Mouse (Mus musculus): ENCODE measurements around the gene Nup98. TPM values are rescaled to one million over a fixed set of nuclear protein-coding genes. Genes with fewer than 3 reads are reported as not detected.

The Nup98 gene
- polyA plus RNA-seq, 1 experiment from 2014 or later, result 16.9 TPM

GRCm38 (mm10) chr7:102113151-102113729, 96.7 kb downstream of the Nup98 start:
- Histone ChIP-seq H3K4me3 (replicated peaks) (no peak overlapping the region), H3K4me1 (replicated peaks) (peaks cover 7% of the 10 kb centered on the region; the same call in 1 of the 2 replicates), H3K9ac (no peak overlapping the region), H3K9me3 (replicated peaks) (no peaks in the 10 kb centered on the region), H3K4me2 (no peak overlapping the region), H3K27ac (no peak overlapping the region), H3K36me3 (peaks cover 4% of the 10 kb centered on the region; the same call in 1 of the 2 replicates), H3K27me3 (no peaks in the 10 kb centered on the region)
- 73% methylated on average over 45 of the region's 45 CpGs for WGBS (ENCODE audit: insufficient replicate concordance)
- ATAC-seq (ENCODE audit: low read depth) (no peak), DNase-seq (no peak)

DNA sequence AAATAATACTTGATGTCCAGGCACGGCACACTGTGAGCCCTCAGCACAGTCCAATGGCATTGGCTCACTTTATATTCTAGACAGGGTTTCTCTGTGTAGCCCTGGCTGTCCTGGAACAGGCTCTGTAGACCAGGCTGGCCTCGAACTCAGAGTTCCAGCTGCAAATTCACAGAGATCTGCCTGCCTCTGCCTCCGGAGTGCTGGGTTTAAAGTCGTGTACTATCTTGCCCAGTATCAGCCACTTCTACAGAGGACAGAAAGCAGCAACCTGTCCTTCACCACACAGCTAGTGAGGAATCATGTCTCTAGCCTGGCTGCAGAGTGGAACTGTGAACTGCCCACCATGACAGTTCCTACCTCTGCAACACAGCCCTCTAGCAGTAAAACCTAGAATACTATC, 100.2 kb downstream of the Nup98 start:
- peaks cover 11% of the 10 kb centered on the region for H3K4me1 ChIP-seq (replicated peaks)
- DNase-seq (no peak), ATAC-seq (ENCODE audit: low read depth) (no peak)
- no peak overlapping the region for H3K4me3 ChIP-seq (replicated peaks)
- WGBS (ENCODE audit: insufficient replicate concordance), result 59% methylated on average over 4 of the region's 4 CpGs
- H3K9me3 ChIP-seq (replicated peaks), result no peaks in the 10 kb centered on the region
- no peaks in the 10 kb centered on the region for H3K27me3 ChIP-seq
- no peak overlapping the region for H3K9ac ChIP-seq
- no peak overlapping the region; the same call in 1 of the 2 replicates for H3K27ac ChIP-seq
- no peak overlapping the region for H3K4me2 ChIP-seq
- H3K36me3 ChIP-seq, result no peaks in the 10 kb centered on the region

DNA sequence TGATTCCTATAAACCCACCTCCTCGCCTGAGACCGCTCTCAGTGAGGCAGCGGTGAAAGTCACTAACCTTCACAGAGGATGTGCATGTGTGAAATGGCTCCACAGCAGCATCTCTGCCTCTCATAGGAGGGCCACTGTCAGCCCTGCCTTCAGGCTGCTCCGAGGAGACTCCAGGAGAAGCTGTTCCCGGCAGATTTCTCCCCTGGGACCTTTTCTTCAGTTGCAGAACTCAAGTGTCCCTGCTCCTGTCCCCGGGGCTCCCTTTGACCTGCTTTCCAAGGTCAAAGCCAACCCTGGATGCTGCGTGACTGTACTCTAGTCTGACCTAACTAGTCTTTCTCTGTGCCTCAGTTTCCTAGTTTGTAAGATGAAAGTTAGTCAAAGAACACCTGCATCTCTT, 100.8 kb downstream of the Nup98 start, which contains the start of gene Art5:
Gene Art5, minus strand, starts transcription at position 319 of the 400 bp plus-strand sequence.
- no peaks in the 10 kb centered on the region for H3K9me3 ChIP-seq (replicated peaks)
- DNase-seq, result no peak
- H3K36me3 ChIP-seq, result no peaks in the 10 kb centered on the region
- H3K4me1 ChIP-seq (replicated peaks), result peaks cover 13% of the 10 kb centered on the region
- no peak within 1 kb of the TSS for H3K4me3 ChIP-seq (replicated peaks)
- no peak for ATAC-seq (ENCODE audit: low read depth)
- H3K9ac ChIP-seq, result no peak within 1 kb of the TSS
- no peak within 1 kb of the TSS for H3K4me2 ChIP-seq
- no peaks in the 10 kb centered on the region for H3K27me3 ChIP-seq
- H3K27ac ChIP-seq, result no peak within 1 kb of the TSS; the same call in 1 of the 2 replicates
- WGBS (ENCODE audit: insufficient replicate concordance), result 71% methylated on average over 7 of the region's 7 CpGs

DNA sequence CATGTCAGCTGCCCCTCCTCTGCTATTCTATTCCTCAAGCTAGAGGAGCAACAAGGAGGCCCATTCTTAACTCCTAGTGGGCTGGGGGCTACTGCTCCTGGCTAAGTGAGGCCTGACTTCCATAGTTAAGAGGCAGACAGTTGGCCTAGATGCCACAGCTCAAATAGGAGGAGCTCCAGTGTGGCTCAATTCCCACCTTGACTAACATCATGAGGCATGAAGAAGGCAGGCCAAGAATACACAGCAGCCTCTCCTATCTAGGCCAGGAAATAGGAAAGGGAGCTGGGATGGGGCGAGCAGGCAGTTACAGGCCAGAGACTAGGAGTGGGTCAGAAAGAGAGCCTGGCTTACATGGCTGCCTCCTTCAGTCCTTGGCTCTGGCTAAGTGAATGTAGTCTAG, 101.8 kb downstream of the Nup98 start:
- H3K4me3 ChIP-seq (replicated peaks), result no peak overlapping the region
- no peaks in the 10 kb centered on the region for H3K36me3 ChIP-seq
- DNase-seq (no peak), ATAC-seq (ENCODE audit: low read depth) (no peak)
- H3K27me3 ChIP-seq, result no peaks in the 10 kb centered on the region
- no peak overlapping the region for H3K9ac ChIP-seq
- no peaks in the 10 kb centered on the region for H3K9me3 ChIP-seq (replicated peaks)
- no peak overlapping the region for H3K4me2 ChIP-seq
- peaks cover 15% of the 10 kb centered on the region for H3K4me1 ChIP-seq (replicated peaks)
- WGBS (ENCODE audit: insufficient replicate concordance), result 63% methylated on average over 1 of the region's 1 CpGs
- no peak overlapping the region for H3K27ac ChIP-seq

GRCm38 (mm10) chr7:102106700-102107141, 103.3 kb downstream of the Nup98 start:
- peaks cover 27% of the 10 kb centered on the region for H3K4me1 ChIP-seq (replicated peaks)
- H3K9me3 ChIP-seq (replicated peaks), result no peaks in the 10 kb centered on the region
- peak overlapping the region; percentile 61 for H3K4me2 ChIP-seq
- no peaks in the 10 kb centered on the region for H3K36me3 ChIP-seq
- peak overlapping the region; percentile 33 for H3K9ac ChIP-seq
- DNase-seq (no peak), ATAC-seq (ENCODE audit: low read depth) (no peak)
- WGBS (ENCODE audit: insufficient replicate concordance), result 21% methylated on average over 23 of the region's 23 CpGs
- H3K27me3 ChIP-seq, result no peaks in the 10 kb centered on the region
- peak overlapping the region; percentile 32 for H3K4me3 ChIP-seq (replicated peaks)
- H3K27ac ChIP-seq, result no peak overlapping the region

DNA sequence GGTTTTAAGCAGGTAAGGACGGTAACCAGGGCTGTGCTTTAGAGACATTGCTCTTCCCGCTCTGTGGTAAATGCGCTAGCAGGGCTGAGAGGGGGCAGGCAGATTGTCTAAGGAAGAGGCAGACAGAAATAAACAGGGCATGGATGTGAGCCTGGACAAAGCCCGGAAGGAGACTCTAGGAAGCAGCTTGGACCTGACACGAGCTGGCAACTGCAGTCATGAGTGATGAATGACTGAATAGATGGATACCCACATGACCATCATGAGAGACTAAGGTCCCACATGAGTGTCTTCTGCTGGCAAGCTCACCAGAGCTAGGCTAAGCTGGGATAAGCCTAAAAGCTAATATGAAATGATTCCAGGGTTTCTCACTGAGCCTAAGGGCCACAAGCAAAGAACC, 105.8 kb downstream of the Nup98 start:
- 57% methylated on average over 5 of the region's 5 CpGs for WGBS (ENCODE audit: insufficient replicate concordance)
- H3K27me3 ChIP-seq, result peaks cover 5% of the 10 kb centered on the region
- H3K36me3 ChIP-seq, result no peaks in the 10 kb centered on the region
- H3K9ac ChIP-seq, result no peak overlapping the region
- no peak overlapping the region for H3K4me3 ChIP-seq (replicated peaks)
- H3K4me1 ChIP-seq (replicated peaks), result peaks cover 45% of the 10 kb centered on the region
- ATAC-seq (ENCODE audit: low read depth) (no peak), DNase-seq (no peak)
- H3K4me2 ChIP-seq, result no peak overlapping the region
- no peaks in the 10 kb centered on the region for H3K9me3 ChIP-seq (replicated peaks)
- H3K27ac ChIP-seq, result peak overlapping the region; percentile 0; the same call in 1 of the 2 replicates

DNA sequence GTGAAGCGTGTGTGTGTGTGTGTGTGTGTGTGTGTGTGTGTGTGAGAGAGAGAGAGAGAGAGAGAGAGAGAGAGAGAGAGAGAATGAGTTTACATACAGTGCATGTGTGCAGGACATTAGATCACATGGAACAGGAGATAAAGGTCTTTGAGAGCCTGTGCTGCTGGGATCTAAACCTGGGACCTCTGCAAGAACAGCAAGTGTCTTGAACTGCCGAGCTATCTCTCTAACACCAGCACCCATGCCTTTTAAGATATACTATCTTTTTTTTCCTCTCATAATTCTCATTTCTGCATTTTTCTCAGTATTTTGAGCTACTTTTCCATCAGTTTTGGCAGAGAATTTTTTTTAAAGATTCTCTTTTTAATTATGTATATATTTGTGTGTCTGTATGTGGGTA, 106.4 kb downstream of the Nup98 start:
- no peaks in the 10 kb centered on the region for H3K9me3 ChIP-seq (replicated peaks)
- 21% methylated on average over 2 of the region's 2 CpGs for WGBS (ENCODE audit: insufficient replicate concordance)
- DNase-seq, result no peak

GRCm38 (mm10) chr7:102102696-102103095, 107.3 kb downstream of the Nup98 start:
- DNase-seq, result no peak
- H3K9me3 ChIP-seq (replicated peaks), result no peaks in the 10 kb centered on the region
- no peak overlapping the region for H3K4me2 ChIP-seq
- H3K9ac ChIP-seq, result no peak overlapping the region
- peaks cover 46% of the 10 kb centered on the region for H3K4me1 ChIP-seq (replicated peaks)
- 48% methylated on average over 6 of the region's 6 CpGs for WGBS (ENCODE audit: insufficient replicate concordance)
- peak overlapping the region; percentile 45; the same call in 1 of the 2 replicates for H3K27ac ChIP-seq
- H3K36me3 ChIP-seq, result no peaks in the 10 kb centered on the region
- H3K27me3 ChIP-seq, result peaks cover 20% of the 10 kb centered on the region
- H3K4me3 ChIP-seq (replicated peaks), result no peak overlapping the region
- peak; percentile 27; the same call in 1 of the 2 replicates for ATAC-seq (ENCODE audit: low read depth)

More for the DNA sequence above, 106.4 kb downstream of the Nup98 start:
- Histone ChIP-seq H3K4me2 (no peak overlapping the region), H3K36me3 (no peaks in the 10 kb centered on the region), H3K4me1 (replicated peaks) (peaks cover 46% of the 10 kb centered on the region), H3K9ac (no peak overlapping the region), H3K4me3 (replicated peaks) (no peak overlapping the region), H3K27ac (no peak overlapping the region), H3K27me3 (peaks cover 11% of the 10 kb centered on the region)
- ATAC-seq (ENCODE audit: low read depth), result peak; percentile 78

DNA sequence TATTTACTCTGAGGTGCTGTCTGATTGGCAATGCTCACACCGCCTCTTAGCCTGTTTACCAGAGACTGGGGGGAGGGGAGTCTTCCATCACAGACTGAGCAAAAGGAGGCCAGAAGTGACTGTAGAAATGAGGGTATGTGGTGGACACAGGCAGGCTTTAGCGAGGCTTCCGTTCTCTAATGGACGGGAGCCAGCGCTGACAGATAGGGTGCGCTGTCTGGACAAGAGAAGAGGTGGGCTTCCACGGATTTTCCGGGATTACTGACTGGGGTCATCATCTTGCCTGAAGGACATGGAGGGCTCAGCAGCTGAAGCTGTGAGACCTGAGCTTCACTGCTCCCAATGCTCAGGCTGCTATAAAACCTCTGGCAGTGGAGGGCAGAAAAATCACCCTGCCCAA, 107.7 kb downstream of the Nup98 start:
- Histone ChIP-seq H3K4me3 (replicated peaks) (no peak overlapping the region), H3K9me3 (replicated peaks) (no peaks in the 10 kb centered on the region), H3K27me3 (peaks cover 20% of the 10 kb centered on the region), H3K9ac (no peak overlapping the region), H3K27ac (no peak overlapping the region), H3K36me3 (no peaks in the 10 kb centered on the region), H3K4me2 (no peak overlapping the region), H3K4me1 (replicated peaks) (peaks cover 46% of the 10 kb centered on the region)
- ATAC-seq (ENCODE audit: low read depth) (no peak), DNase-seq (no peak)
- 59% methylated on average over 8 of the region's 8 CpGs for WGBS (ENCODE audit: insufficient replicate concordance)

DNA sequence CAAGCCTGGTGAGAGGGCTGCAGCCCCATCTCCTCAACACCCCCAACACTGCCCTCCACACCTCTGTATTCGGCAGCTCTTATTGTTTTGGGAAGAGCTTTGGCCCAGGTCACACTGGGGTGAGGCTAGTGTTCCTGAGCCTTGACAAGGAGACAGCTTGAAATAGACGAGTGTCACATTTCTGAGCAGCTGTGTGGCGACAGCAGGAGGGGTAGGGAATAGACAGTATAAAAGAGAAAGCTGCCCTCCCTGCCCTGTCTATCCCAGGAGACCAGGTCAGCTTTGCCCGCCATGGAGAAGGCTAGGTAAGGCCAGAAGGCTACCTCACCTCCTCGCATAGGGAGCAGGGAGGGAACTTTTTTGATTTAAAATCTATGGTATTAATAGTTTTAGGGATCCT, 108.5 kb downstream of the Nup98 start, which contains the start of gene Art1:
Gene Art1, plus strand, starts transcription at position 257 of the 400 bp plus-strand sequence.
- no peak within 1 kb of the TSS for H3K27ac ChIP-seq
- H3K27me3 ChIP-seq, result peaks cover 20% of the 10 kb centered on the region
- ATAC-seq (ENCODE audit: low read depth), result no peak
- no peak within 1 kb of the TSS for H3K9ac ChIP-seq
- peak within 1 kb of the TSS; percentile 73 for H3K4me2 ChIP-seq
- no peaks in the 10 kb centered on the region for H3K36me3 ChIP-seq
- H3K9me3 ChIP-seq (replicated peaks), result no peaks in the 10 kb centered on the region
- H3K4me3 ChIP-seq (replicated peaks), result 0 out of 2 replicates have a peak within 1 kb of the TSS, but pooled peaks have one; percentile 44
- 60% methylated on average over 5 of the region's 5 CpGs for WGBS (ENCODE audit: insufficient replicate concordance)
- H3K4me1 ChIP-seq (replicated peaks), result peaks cover 42% of the 10 kb centered on the region
- no peak for DNase-seq

GRCm38 (mm10) chr7:102100868-102101267, 109.1 kb downstream of the Nup98 start:
- Histone ChIP-seq H3K36me3 (no peaks in the 10 kb centered on the region), H3K4me2 (0 out of 2 replicates have a peak overlapping the region, but pooled peaks have one; percentile 73), H3K9me3 (replicated peaks) (no peaks in the 10 kb centered on the region), H3K27ac (no peak overlapping the region), H3K27me3 (peaks cover 20% of the 10 kb centered on the region), H3K4me3 (replicated peaks) (0 out of 2 replicates have a peak overlapping the region, but pooled peaks have one; percentile 44), H3K4me1 (replicated peaks) (peaks cover 42% of the 10 kb centered on the region), H3K9ac (no peak overlapping the region)
- ATAC-seq (ENCODE audit: low read depth) (no peak), DNase-seq (no peak)
- 54% methylated on average over 5 of the region's 5 CpGs for WGBS (ENCODE audit: insufficient replicate concordance)

All from liver, embryonic 13.5 days (tissue).